Mouse (Mus musculus): ENCODE data around the gene Slc45a1. TPM values are rescaled to one million over a fixed set of nuclear protein-coding genes. Genes with fewer than 3 reads are reported as not detected.
A peak's percentile ranks its signal among the peaks of the same experiment; 100 is the strongest.

Slc45a1 gene
- polyA plus RNA-seq, 1 experiment from 2014 or later, result 0.73 TPM

- no peak overlapping the region for H3K4me3 ChIP-seq (ENCODE audit: low read depth, low read length)
- DNase-seq (ENCODE audit: low spot score) (no peak), ATAC-seq (ENCODE audit: insufficient number of reproducible peaks, low FRiP score, low TSS enrichment, low read depth) (no peak)
- no peaks in the 10 kb centered on the region for H3K27me3 ChIP-seq (ENCODE audit: control insufficient read depth, insufficient read depth, low read length)
- H3K4me1 ChIP-seq (ENCODE audit: control insufficient read depth, insufficient read depth, low read length), result peaks cover 21% of the 10 kb centered on the region
- 83% methylated on average over 3 of the region's 3 CpGs for WGBS
- no peak overlapping the region for H3K9ac ChIP-seq (ENCODE audit: low read length)
- no peak overlapping the region for H3K4me2 ChIP-seq (ENCODE audit: low read depth, severe bottlenecking)
- no peaks in the 10 kb centered on the region for H3K36me3 ChIP-seq (ENCODE audit: control insufficient read depth, insufficient read depth, low read length)
- H3K9me3 ChIP-seq (ENCODE audit: control insufficient read depth, low read length), result no peaks in the 10 kb centered on the region
- H3K27ac ChIP-seq (replicated peaks; ENCODE audit: low read depth, low read length), result no peak overlapping the region
Observed at GRCm38 (mm10) chr4:150595071-150595470, 56.9 kb downstream of the Slc45a1 start.

- peaks cover 16% of the 10 kb centered on the region for H3K4me1 ChIP-seq (ENCODE audit: control insufficient read depth, insufficient read depth, low read length)
- H3K9ac ChIP-seq (ENCODE audit: low read length), result no peak overlapping the region
- no peak overlapping the region for H3K4me3 ChIP-seq (ENCODE audit: low read depth, low read length)
- 93% methylated on average over 4 of the region's 4 CpGs for WGBS
- no peak for ATAC-seq (ENCODE audit: insufficient number of reproducible peaks, low FRiP score, low TSS enrichment, low read depth)
- no peaks in the 10 kb centered on the region for H3K36me3 ChIP-seq (ENCODE audit: control insufficient read depth, insufficient read depth, low read length)
- no peaks in the 10 kb centered on the region for H3K27me3 ChIP-seq (ENCODE audit: control insufficient read depth, insufficient read depth, low read length)
- no peak for DNase-seq (ENCODE audit: low spot score)
- no peak overlapping the region for H3K4me2 ChIP-seq (ENCODE audit: low read depth, severe bottlenecking)
- H3K9me3 ChIP-seq (ENCODE audit: control insufficient read depth, low read length), result no peaks in the 10 kb centered on the region
- H3K27ac ChIP-seq (replicated peaks; ENCODE audit: low read depth, low read length), result no peak overlapping the region
Observed at GRCm38 (mm10) chr4:150594298-150594829, 57.6 kb downstream of the Slc45a1 start.

DNA sequence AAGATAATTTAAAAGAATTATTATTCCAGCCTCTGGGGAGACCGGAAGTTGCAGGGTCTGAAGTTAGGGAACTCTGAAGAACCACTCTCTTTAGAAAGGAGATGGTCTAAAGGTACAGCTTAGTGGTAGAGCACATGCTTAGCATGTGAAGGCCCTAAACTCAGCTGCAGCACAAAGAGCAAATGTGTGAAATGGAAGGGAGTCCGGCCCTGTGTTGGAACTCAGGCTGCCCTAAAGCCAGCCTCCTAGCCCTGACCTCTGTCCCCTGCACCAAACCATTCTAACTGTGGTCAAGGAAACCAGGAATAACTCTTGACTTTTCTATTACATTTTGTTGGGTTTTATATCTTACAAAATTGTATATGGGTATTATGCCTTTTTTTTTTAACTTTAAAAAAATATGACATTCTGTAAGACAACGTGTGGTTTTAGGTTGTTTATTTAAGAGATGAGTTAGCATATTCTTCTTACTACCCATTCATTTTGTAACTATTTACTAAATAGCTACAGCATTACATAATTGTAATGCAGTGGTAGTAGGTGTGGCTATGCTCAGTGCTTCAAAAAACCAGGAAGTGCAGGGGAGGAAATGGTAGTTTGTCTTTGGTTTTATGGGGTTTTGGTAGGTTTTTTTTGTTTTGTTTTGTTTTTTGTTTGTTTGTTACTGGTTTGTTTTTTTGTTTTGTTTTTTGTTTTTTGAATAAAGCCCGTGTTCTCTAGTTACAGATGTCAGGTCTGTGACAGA lies 58.3 kb downstream of the Slc45a1 start:
- Histone ChIP-seq H3K4me1 (ENCODE audit: control insufficient read depth, insufficient read depth, low read length) (peaks cover 13% of the 10 kb centered on the region), H3K36me3 (ENCODE audit: control insufficient read depth, insufficient read depth, low read length) (no peaks in the 10 kb centered on the region), H3K9ac (ENCODE audit: low read length) (no peak overlapping the region), H3K4me2 (ENCODE audit: low read depth, severe bottlenecking) (no peak overlapping the region), H3K9me3 (ENCODE audit: control insufficient read depth, low read length) (no peaks in the 10 kb centered on the region), H3K27me3 (ENCODE audit: control insufficient read depth, insufficient read depth, low read length) (no peaks in the 10 kb centered on the region), H3K4me3 (ENCODE audit: low read depth, low read length) (no peak overlapping the region), H3K27ac (replicated peaks; ENCODE audit: low read depth, low read length) (no peak overlapping the region)
- DNase-seq (ENCODE audit: low spot score) (no peak), ATAC-seq (ENCODE audit: insufficient number of reproducible peaks, low FRiP score, low TSS enrichment, low read depth) (no peak)
- 77% methylated on average over 4 of the region's 4 CpGs for WGBS

- H3K4me3 ChIP-seq (ENCODE audit: low read depth, low read length), result no peak overlapping the region
- H3K27me3 ChIP-seq (ENCODE audit: control insufficient read depth, insufficient read depth, low read length), result no peaks in the 10 kb centered on the region
- no peak overlapping the region for H3K9ac ChIP-seq (ENCODE audit: low read length)
- 80% methylated on average over 6 of the region's 6 CpGs for WGBS
- no peak overlapping the region for H3K4me2 ChIP-seq (ENCODE audit: low read depth, severe bottlenecking)
- no peaks in the 10 kb centered on the region for H3K36me3 ChIP-seq (ENCODE audit: control insufficient read depth, insufficient read depth, low read length)
- H3K9me3 ChIP-seq (ENCODE audit: control insufficient read depth, low read length), result no peaks in the 10 kb centered on the region
- no peak for DNase-seq (ENCODE audit: low spot score)
- peaks cover 13% of the 10 kb centered on the region for H3K4me1 ChIP-seq (ENCODE audit: control insufficient read depth, insufficient read depth, low read length)
- H3K27ac ChIP-seq (replicated peaks; ENCODE audit: low read depth, low read length), result no peak overlapping the region
- no peak for ATAC-seq (ENCODE audit: insufficient number of reproducible peaks, low FRiP score, low TSS enrichment, low read depth)
Observed at GRCm38 (mm10) chr4:150592087-150592486, 59.9 kb downstream of the Slc45a1 start.

GRCm38 (mm10) chr4:150591602-150592001 lies 60.4 kb downstream of the Slc45a1 start:
- Histone ChIP-seq H3K9ac (ENCODE audit: low read length) (no peak overlapping the region), H3K36me3 (ENCODE audit: control insufficient read depth, insufficient read depth, low read length) (no peaks in the 10 kb centered on the region), H3K4me3 (ENCODE audit: low read depth, low read length) (no peak overlapping the region), H3K4me2 (ENCODE audit: low read depth, severe bottlenecking) (no peak overlapping the region), H3K9me3 (ENCODE audit: control insufficient read depth, low read length) (no peaks in the 10 kb centered on the region), H3K27ac (replicated peaks; ENCODE audit: low read depth, low read length) (no peak overlapping the region), H3K4me1 (ENCODE audit: control insufficient read depth, insufficient read depth, low read length) (peaks cover 13% of the 10 kb centered on the region), H3K27me3 (ENCODE audit: control insufficient read depth, insufficient read depth, low read length) (no peaks in the 10 kb centered on the region)
- WGBS, result 58% methylated on average over 4 of the region's 4 CpGs
- DNase-seq (ENCODE audit: low spot score) (no peak), ATAC-seq (ENCODE audit: insufficient number of reproducible peaks, low FRiP score, low TSS enrichment, low read depth) (no peak)

DNA sequence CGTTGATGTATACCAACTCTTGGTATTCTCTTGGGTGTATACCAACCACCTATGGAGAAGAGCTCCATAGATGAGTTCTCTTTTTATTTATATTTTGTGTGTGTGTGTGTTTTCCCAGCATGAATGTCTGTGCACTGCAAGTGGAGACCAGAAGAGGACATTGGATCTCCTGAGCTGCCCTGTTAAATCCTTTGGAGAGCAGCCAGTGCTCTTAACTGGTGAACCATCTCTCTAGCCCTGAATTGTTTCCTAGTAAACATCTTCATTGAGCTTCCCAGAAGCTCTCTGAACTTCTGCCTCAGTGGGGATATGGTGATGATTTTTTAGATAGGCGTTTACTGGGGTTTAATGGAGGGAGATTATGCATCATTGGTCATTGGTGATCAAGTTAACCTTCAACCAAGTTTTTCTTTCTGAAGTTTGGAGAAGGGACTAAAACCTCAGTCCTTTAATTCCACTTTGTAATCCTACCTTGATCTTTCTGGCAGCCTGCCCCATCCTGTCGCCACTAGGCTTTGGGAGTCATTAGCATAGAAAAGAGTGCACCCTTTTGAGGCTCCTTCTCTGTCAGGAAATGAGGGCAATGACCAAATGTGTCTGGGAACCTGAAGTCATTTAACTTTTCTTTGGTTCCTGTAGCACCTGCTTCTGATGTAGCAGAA lies 61.2 kb downstream of the Slc45a1 start:
- no peak for DNase-seq (ENCODE audit: low spot score)
- no peaks in the 10 kb centered on the region for H3K36me3 ChIP-seq (ENCODE audit: control insufficient read depth, insufficient read depth, low read length)
- no peaks in the 10 kb centered on the region for H3K27me3 ChIP-seq (ENCODE audit: control insufficient read depth, insufficient read depth, low read length)
- no peak overlapping the region for H3K9ac ChIP-seq (ENCODE audit: low read length)
- H3K4me3 ChIP-seq (ENCODE audit: low read depth, low read length), result no peak overlapping the region
- H3K4me2 ChIP-seq (ENCODE audit: low read depth, severe bottlenecking), result no peak overlapping the region
- no peak for ATAC-seq (ENCODE audit: insufficient number of reproducible peaks, low FRiP score, low TSS enrichment, low read depth)
- H3K27ac ChIP-seq (replicated peaks; ENCODE audit: low read depth, low read length), result 0 out of 2 replicates have a peak overlapping the region, but pooled peaks have one; percentile 6
- no peaks in the 10 kb centered on the region for H3K9me3 ChIP-seq (ENCODE audit: control insufficient read depth, low read length)
- 41% methylated on average over 3 of the region's 3 CpGs for WGBS
- H3K4me1 ChIP-seq (ENCODE audit: control insufficient read depth, insufficient read depth, low read length), result peaks cover 13% of the 10 kb centered on the region

DNA sequence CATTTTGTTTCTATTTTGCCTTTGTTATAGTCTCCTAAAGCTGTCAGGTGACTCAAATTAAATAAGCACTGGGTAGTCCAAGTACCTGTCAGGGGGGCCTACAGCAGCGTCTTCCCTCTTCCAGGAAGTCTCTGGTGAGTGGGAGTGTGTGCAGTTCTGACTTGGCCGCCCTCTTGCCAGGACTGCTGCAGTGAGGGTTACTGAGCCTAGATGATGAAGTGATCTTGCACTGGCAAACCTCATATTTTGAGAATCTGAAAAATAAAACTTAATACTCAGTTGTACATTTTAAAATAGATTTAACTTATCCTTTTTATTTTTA lies 63.7 kb downstream of the Slc45a1 start:
- ATAC-seq (ENCODE audit: insufficient number of reproducible peaks, low FRiP score, low TSS enrichment, low read depth) (no peak), DNase-seq (ENCODE audit: low spot score) (no peak)
- Histone ChIP-seq H3K36me3 (ENCODE audit: control insufficient read depth, insufficient read depth, low read length) (no peaks in the 10 kb centered on the region), H3K9ac (ENCODE audit: low read length) (no peak overlapping the region), H3K4me1 (ENCODE audit: control insufficient read depth, insufficient read depth, low read length) (peaks cover 24% of the 10 kb centered on the region), H3K9me3 (ENCODE audit: control insufficient read depth, low read length) (no peaks in the 10 kb centered on the region), H3K27me3 (ENCODE audit: control insufficient read depth, insufficient read depth, low read length) (no peaks in the 10 kb centered on the region), H3K4me3 (ENCODE audit: low read depth, low read length) (no peak overlapping the region), H3K4me2 (ENCODE audit: low read depth, severe bottlenecking) (no peak overlapping the region), H3K27ac (replicated peaks; ENCODE audit: low read depth, low read length) (no peak overlapping the region)
- 87% methylated on average over 2 of the region's 2 CpGs for WGBS

- H3K9ac ChIP-seq (ENCODE audit: low read length), result no peak overlapping the region
- peaks cover 29% of the 10 kb centered on the region for H3K4me1 ChIP-seq (ENCODE audit: control insufficient read depth, insufficient read depth, low read length)
- H3K27me3 ChIP-seq (ENCODE audit: control insufficient read depth, insufficient read depth, low read length), result no peaks in the 10 kb centered on the region
- no peak for ATAC-seq (ENCODE audit: insufficient number of reproducible peaks, low FRiP score, low TSS enrichment, low read depth)
- H3K9me3 ChIP-seq (ENCODE audit: control insufficient read depth, low read length), result no peaks in the 10 kb centered on the region
- no peak overlapping the region for H3K27ac ChIP-seq (replicated peaks; ENCODE audit: low read depth, low read length)
- H3K4me3 ChIP-seq (ENCODE audit: low read depth, low read length), result no peak overlapping the region
- WGBS, result 90% methylated on average over 8 of the region's 8 CpGs
- no peak overlapping the region for H3K4me2 ChIP-seq (ENCODE audit: low read depth, severe bottlenecking)
- no peaks in the 10 kb centered on the region for H3K36me3 ChIP-seq (ENCODE audit: control insufficient read depth, insufficient read depth, low read length)
- no peak for DNase-seq (ENCODE audit: low spot score)
Observed at GRCm38 (mm10) chr4:150587597-150588299, 64.2 kb downstream of the Slc45a1 start.
